Mouse (Mus musculus): ENCODE data around the gene Cdkl1.

DNA sequence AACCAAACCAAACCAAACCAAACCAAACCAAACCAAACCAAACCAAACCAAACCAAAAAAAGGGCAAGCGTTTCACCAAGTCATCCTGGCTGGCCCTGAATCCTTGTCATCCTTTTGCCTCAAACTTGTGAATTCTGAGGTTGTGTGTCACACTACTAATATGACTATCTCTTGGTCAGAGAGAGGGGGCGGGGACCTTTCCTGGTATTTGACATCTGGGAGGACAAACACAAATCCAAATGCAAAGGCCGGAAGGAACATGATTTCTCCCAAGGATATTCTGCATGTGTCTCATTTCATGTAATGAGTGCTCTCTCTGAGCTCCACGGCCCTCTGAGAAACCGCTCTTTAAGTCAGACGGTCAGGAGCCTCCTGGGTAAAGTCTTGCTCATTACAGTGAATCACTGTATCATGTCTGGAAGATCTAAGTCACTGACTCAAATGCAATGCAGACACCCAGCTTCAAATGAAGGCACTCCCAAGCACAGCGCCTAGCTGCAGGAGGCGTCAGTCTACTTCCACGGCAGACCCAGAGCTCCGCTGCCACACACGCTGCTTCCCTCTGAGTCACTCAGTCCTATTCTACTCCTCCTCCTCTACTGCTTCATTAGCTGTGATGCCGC, 43.0 kb upstream of the Cdkl1 start:
- TF ChIP-seq GATA1 (IDR thresholded peaks at IDR 0.05; ENCODE audit: borderline replicate concordance, low read length) (no peak), CTCF (IDR thresholded peaks at IDR 0.05; ENCODE audit: low read depth, low read length) (no peak), TAL1 (conservative IDR thresholded peaks at IDR 0.05; ENCODE audit: low read depth, low read length) (no peak), POLR2AphosphoS5 (IDR thresholded peaks at IDR 0.05; ENCODE audit: insufficient replicate concordance, low read depth, low read length) (no peak), GATA2 (IDR thresholded peaks at IDR 0.05; ENCODE audit: borderline replicate concordance, low read depth, low read length) (no peak)
